Mouse (Mus musculus) bone marrow macrophage, adult 2 months (primary cell): Measurements from ENCODE around the gene Prkcg. TPM values are rescaled to one million over a fixed set of nuclear protein-coding genes. Genes with fewer than 3 reads are reported as not detected.

Source experiments
- H3K27ac ChIP-seq: 2 replicates; pipeline ENCODE4 v1.5.1; 2012; ENCODE audit warnings: low read depth, low read length; ENCODE audit not compliant: insufficient read depth
- H3K4me1 ChIP-seq: 2 replicates; pipeline ENCODE4 v1.6.1; 2012; ENCODE audit warnings: low read length; ENCODE audit not compliant: control insufficient read depth, insufficient read depth
- H3K4me3 ChIP-seq: 2 replicates; pipeline ENCODE4 v1.5.1; 2012; ENCODE audit warnings: mild to moderate bottlenecking, low read length, moderate library complexity; ENCODE audit not compliant: insufficient read depth
- CTCF ChIP-seq: IDR thresholded peaks from 2 replicates; pipeline ENCODE4 v1.5.1; 2012; ENCODE audit warnings: low read depth, mild to moderate bottlenecking, low read length, moderate library complexity
- POLR2A ChIP-seq: IDR thresholded peaks from 2 replicates; pipeline ENCODE4 v1.6.1; 2012; ENCODE audit warnings: mild to moderate bottlenecking, low read depth, low read length, borderline replicate concordance
- polyA plus RNA-seq: library from polyadenylated mRNA; stranded (reverse); fragments of >200 nt; gene quantifications from 2 replicates; pipeline ENCODE4 v1.2.4, GENCODE M21; 2012; ENCODE audit not compliant: missing spikeins, insufficient read depth, insufficient read length

Prkcg gene
- polyA plus RNA-seq: 1.6 and 4.7 TPM in 2 replicates

DNA sequence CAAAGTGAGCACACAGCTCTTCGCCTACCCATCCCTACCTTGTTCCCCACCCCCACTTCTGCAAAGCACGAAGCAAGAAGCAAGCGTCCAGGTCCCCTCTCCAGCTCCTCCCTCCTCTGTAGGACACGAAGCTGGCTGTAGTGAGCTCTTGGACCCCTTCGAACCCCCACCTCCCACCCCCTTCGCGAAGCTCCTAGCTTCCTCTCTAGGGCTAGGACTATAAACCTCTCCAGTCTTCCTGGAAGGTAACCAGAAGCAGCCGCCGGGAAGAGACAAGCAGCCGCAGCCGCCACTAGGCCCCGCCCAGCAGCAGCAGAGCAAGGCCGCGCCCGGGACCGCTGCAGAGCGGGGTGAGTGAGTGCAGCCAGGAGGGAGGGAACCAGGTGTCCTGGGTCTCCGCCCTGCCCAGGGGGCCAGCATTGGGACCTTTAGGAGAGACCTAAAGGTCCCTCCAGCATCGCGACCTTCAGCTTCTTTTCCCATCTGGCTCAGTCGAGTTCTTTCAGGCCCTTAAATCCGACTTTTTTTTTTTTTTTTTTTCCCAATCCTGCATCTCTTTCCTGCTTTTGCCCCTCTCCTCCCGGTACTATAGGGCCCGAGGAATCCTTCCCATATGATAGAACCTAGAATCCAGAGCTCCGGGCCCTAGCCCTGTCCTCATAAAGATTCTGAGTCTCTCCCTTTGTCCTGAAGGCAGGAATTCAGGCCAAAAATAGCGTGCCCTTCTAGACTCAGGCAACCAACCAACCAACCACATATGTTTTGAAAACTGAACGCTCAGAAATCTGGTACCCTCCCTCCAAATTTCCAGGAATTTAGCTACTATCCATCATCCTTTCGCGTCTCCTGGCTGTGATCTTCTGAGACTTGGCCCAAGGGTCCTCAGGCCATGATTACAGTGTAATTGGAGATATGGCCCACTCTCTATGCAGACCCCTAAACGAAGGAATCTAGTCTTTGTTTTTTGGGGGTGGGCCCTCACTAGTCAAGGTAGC lies at the start of gene Prkcg, which contains the start of gene Myadm:
Gene Prkcg (plus strand): TSS at position 204 of the 995 bp plus-strand sequence.
Gene Myadm (plus strand): TSS at position 105 of the 995 bp plus-strand sequence.
- Histone ChIP-seq H3K4me3 (peak within 1 kb of the TSS; percentile 58), H3K27ac (peak within 1 kb of the TSS; percentile 17), H3K4me1 (peaks cover 40% of the 10 kb centered on the region)
- TF ChIP-seq CTCF: no peak
- TF ChIP-seq POLR2A: no peak

DNA sequence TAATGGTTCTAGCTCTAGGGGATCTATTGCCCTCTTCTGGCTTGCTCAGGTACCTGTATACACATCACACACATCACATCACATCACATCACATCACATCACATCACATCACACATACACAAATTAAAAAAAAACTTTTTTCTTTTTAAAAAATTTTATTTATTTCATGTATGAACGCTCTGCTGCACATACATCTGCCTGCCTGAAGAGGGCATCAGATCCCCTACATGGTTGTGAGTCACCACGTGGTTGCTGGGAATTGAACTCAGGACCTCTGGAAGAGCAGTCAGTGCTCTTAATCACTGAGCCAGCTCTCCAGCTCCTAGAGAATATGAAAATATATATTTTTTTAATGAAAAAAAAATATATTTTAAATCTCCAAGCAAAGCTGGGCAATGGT lies 49.8 kb upstream of the Prkcg start:
- Histone ChIP-seq H3K27ac (no peak overlapping the region), H3K4me3 (no peak overlapping the region), H3K4me1 (no peaks in the 10 kb centered on the region)
- TF ChIP-seq CTCF (no peak), POLR2A (no peak)

DNA sequence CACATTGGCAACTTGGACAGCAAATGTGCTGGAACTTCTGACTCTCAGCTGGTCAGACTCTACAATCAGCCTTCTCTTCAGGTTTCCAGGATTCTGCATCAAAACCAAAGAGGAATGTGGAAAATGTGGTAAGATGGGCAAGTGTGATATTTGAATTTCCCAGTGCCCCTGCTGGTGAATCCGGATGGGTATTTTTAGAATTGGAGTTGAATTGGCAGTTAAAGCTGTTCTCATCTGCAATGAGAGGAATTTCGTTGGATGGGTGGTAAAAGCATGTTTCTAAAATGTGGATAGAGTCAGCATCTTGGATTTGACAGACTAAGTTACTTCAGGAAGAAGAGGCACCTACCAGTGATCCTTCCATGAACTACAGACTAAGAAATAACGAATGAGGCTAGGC lies 28.3 kb upstream of the Prkcg start:
- H3K4me1 ChIP-seq: no peaks in the 10 kb centered on the region
- no peak overlapping the region for H3K4me3 ChIP-seq
- TF ChIP-seq CTCF (no peak), POLR2A (no peak)
- H3K27ac ChIP-seq: no peak overlapping the region

DNA sequence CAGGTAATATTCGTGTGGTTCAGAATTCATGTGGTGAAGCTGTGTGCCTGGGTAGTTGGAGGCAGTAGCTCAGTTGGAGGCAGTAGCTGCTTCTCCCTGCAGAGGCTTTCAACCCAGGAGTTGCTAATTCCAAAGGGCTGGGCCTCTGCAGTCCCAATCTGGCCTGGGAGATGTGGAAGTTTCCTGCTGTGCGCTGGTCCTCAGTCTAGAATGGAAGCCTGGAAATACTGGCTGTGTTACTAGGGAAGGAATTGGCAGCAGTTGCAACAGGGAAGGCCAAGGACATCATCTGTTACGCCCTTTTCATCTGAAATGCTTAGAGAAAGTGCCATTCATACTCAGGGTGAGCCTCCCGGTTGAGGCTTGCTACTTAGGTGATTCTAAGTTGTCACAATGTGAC lies 27.5 kb upstream of the Prkcg start:
- TF ChIP-seq CTCF (no peak), POLR2A (no peak)
- Histone ChIP-seq H3K27ac (no peak overlapping the region), H3K4me1 (no peaks in the 10 kb centered on the region), H3K4me3 (no peak overlapping the region)

DNA sequence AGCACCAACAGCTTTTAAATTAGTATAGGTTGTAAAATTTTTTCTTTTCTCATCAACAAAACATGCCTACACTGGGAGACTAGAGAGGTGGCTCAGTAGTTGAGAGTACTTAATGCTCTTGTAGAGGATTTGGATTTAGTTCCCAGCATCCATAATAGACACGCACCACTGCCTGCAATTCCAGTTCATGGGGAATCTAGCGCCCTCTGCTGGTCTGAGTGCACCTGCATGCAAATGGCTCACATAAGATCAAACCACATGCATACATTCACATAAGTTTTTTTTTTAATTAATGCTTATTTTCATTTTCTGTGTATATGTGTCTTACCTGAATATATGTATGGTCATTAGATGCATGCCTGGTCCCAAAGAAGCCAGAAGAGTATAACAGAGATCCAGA lies 26.2 kb upstream of the Prkcg start:
- Histone ChIP-seq H3K27ac (no peak overlapping the region), H3K4me3 (no peak overlapping the region), H3K4me1 (peaks cover 4% of the 10 kb centered on the region)
- peak; percentile 82 for TF ChIP-seq CTCF
- no peak for TF ChIP-seq POLR2A

DNA sequence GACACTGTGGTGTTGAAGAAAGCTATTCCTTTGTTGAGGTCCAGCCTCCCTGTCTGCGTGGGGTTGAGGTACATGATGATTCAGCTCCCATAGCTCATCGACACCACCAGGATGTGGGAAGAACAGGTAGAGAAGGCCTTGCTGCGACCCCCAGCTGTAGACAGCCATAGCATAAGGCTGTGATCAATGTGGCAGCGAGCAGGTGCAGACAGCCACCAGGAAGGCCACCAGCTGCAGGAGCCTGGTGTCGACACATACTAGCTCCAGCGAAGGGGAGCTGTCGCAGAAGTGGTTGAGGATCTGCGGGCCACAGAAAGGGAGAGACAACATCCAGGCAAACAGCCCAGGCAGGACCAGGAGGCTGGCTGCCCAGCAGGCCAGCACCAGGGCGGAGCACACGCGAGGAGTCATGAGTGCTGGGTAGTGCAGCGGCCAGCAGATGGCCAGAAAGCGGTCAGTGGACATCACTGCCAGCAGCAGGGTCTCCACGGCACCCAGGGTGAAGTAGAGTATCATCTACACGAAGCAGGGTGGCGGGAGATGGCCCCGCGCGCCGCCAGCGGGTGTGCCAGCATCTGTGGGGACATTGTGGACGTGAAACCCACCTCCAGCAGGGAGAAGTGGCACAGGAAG lies 24.5 kb upstream of the Prkcg start:
- H3K4me1 ChIP-seq: peaks cover 13% of the 10 kb centered on the region
- TF ChIP-seq CTCF: no peak
- no peak for TF ChIP-seq POLR2A
- H3K27ac ChIP-seq: no peak overlapping the region
- H3K4me3 ChIP-seq: no peak overlapping the region

DNA sequence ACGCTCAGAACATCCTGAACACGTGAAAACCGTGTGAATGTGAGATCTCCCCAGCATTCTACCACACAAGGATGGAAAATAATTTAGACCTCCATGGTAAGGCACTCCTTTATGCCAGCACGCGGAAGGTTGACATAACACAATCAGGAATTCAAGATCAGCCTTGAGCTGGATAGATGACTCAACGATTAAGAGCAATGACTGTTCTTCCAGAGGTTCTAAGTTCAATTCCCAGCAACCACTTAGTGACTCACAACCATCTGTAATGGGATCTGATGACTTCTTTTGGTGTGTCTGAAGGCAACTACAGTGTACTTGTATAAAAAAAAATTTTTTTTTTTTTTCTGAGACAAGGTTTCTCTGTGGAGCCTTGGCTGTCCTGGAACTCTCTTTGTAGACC lies 23.7 kb upstream of the Prkcg start:
- Histone ChIP-seq H3K4me1 (peaks cover 13% of the 10 kb centered on the region), H3K4me3 (no peak overlapping the region), H3K27ac (no peak overlapping the region)
- TF ChIP-seq POLR2A (no peak), CTCF (no peak)

DNA sequence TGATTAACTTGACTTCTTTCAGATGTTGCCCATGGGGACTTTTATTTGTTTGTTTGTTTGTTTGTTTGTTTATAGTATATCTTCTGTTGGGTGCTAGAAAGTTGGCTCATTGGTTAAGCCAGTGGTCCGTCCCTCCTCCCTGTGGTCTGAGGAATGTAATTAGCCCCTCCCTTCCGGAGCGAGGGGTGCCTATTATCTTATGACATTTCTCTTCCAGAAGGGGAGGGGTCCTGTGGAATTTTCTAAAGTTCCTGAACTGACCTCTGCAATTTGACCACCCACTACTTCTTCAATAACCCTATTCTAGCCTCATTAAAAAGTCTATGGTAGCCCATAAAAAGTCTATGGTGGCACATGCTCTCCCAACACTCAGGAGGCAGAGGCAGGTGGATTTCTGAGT lies 21.7 kb upstream of the Prkcg start:
- no peak for TF ChIP-seq CTCF
- TF ChIP-seq POLR2A: no peak
- H3K27ac ChIP-seq: no peak overlapping the region
- no peak overlapping the region for H3K4me3 ChIP-seq
- H3K4me1 ChIP-seq: peaks cover 13% of the 10 kb centered on the region

DNA sequence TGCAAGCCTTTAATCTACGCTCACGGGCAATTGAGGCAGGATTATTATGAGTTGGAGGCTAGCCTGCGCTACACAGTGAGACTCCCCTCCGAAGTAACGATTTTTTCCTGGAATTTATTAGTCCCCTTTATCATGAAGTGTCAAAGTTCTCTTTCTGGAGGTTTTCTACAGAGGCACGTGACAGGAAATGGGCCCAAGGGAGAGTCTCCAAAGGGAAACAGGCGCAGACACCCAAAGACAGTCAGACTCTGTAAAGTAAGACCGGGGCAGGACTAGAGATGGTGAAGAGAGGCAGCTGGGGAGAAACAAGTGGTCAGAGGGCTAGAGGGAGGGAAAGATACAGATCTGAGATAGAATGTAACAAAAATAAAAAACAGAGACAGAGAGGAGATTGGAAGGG lies 21.1 kb upstream of the Prkcg start:
- no peak overlapping the region for H3K4me3 ChIP-seq
- TF ChIP-seq POLR2A: no peak
- no peak for TF ChIP-seq CTCF

DNA sequence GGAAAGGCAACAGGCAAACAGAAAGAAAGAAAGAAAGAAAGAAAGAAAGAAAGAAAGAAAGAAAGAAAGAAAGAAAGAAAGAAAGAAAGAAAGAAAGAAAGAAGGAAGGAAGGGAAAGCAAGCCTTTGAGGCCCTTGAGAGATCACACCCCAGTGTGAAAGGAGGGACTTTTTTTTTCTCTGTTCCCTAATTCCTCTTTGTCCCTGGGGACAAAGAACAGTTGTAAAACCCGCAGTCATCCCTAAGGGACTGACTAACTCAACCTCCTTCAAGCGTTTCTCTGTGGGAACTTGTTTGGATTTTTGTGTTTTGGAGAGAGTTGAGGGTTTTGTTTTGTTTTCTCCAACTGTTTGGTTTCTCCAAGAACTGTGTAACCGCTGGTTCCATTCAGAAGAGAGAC lies 20.7 kb upstream of the Prkcg start:
- Histone ChIP-seq H3K4me1 (peaks cover 13% of the 10 kb centered on the region), H3K27ac (no peak overlapping the region), H3K4me3 (no peak overlapping the region)
- TF ChIP-seq POLR2A (no peak), CTCF (no peak)

More for the DNA sequence above, 21.1 kb upstream of the Prkcg start:
- no peak overlapping the region for H3K27ac ChIP-seq
- peaks cover 13% of the 10 kb centered on the region for H3K4me1 ChIP-seq
